Comparison of ENCODE assay signal across 8 mouse cellular contexts in the genomic region with DNA sequence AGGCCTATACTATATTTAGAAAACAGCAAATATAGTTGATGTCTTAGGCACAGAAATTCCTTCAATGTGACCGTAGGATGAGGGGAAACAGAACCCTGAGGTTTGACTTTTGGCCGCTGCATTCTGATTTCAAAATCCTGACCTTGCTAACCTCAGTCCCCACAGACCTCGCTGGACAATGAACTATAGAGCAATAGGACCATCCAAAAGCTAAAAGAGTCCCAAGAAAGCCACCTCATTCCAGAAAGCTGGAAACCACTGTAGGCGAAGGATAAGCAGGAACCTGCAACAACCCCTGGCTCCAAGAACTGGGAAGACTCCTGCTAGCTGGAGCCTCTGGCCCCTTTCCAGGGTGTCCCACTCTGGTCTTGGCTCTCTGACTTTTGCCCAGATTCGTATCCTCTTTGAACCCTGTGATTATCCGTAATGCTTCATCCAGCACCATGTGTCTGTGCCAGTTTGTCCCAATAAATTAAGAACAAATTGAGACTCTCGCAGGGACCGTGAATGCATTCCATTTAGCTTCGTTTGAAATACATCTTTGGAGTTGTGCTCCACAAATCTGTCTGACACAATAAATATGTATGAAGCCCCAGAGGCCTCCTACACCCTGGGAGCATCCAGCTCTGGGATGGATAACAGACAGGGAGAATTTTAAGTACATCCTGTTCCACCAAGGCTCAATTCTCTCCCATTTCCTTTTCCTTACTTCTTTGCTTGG. TPM values are rescaled to one million over a fixed set of nuclear protein-coding genes. Genes with fewer than 3 reads are reported as not detected.
A peak's percentile ranks its signal among the peaks of the same experiment; 100 is the strongest.
DNase-seq lines count a peak whose midpoint lies in the region; ATAC-seq lines count a peak whose summit lies in the region.
"Had no signal": no experiment of that assay in that cellular context is flagged by ENCODE, and none has a peak within 500 bp of the region (broad histone marks: within the 10 kb centered on the region; RNA-seq: fewer than 3 reads in every experiment).

No protein-coding gene starts in this region.

- DNase-seq in 416B (ENCODE audit: low read depth): peak; percentile 13
- peak; percentile 33 for DNase-seq in NIH3T3 (ENCODE audit: low read depth)
- DNase-seq in kidney, postnatal 4 days: peak; percentile 56 to 68
- DNase-seq in thymus, adult 18-20 months: no peak
- DNase-seq: cerebellum, adult 2 months had no signal

- peaks cover 2% of the 10 kb centered on the region in 2 experiments; a peak in 1 of 4 replicates for H3K4me1 ChIP-seq in heart, embryonic 14.5 days (ENCODE audit: control insufficient read depth in 2 of 2, insufficient read depth in 2 of 2, low read length in 2 of 2)
- H3K4me1 ChIP-seq in forebrain, embryonic 15.5 days: no peaks in the 10 kb centered on the region

- no peaks in the 10 kb centered on the region for H3K9me3 ChIP-seq in heart, embryonic 14.5 days (ENCODE audit: control insufficient read depth, low read length)
- H3K9me3 ChIP-seq in forebrain, embryonic 15.5 days: no peaks in the 10 kb centered on the region

- no peak for ATAC-seq in heart, embryonic 14.5 days (ENCODE audit: insufficient number of reproducible peaks, insufficient read depth, low FRiP score, low read depth)
- no peak for ATAC-seq in forebrain, embryonic 15.5 days (replicated peaks)
- ATAC-seq in megakaryocyte progenitor cell, adult 5-6 weeks (replicated peaks; ENCODE audit: poor library complexity): no peak

- H3K4me2 ChIP-seq in heart, embryonic 14.5 days (ENCODE audit: low read length): no peak overlapping the region
- H3K4me2 ChIP-seq in forebrain, embryonic 15.5 days (replicated peaks): no peak overlapping the region

- WGBS in heart, embryonic 14.5 days: 66% methylated on average over 9 of the region's 9 CpGs
- 76% methylated on average over 9 of the region's 9 CpGs for WGBS in forebrain, embryonic 15.5 days

- H3K27me3 ChIP-seq in heart, embryonic 14.5 days (ENCODE audit: control insufficient read depth, insufficient read depth, low read length): no peaks in the 10 kb centered on the region
- no peaks in the 10 kb centered on the region for H3K27me3 ChIP-seq in forebrain, embryonic 15.5 days

- H3K4me3 ChIP-seq in heart, embryonic 14.5 days (ENCODE audit: control insufficient read depth in 1 of 2, insufficient read depth in 1 of 2, low read depth in 1 of 2, low read length in 2 of 2): no peak overlapping the region
- H3K4me3 ChIP-seq in forebrain, embryonic 15.5 days: no peak overlapping the region

- H3K36me3 ChIP-seq in heart, embryonic 14.5 days (ENCODE audit: control insufficient read depth, insufficient read depth, low read length): no peaks in the 10 kb centered on the region
- no peaks in the 10 kb centered on the region for H3K36me3 ChIP-seq in forebrain, embryonic 15.5 days

- peak overlapping the region; percentile 34 to 45 for H3K27ac ChIP-seq in heart, embryonic 14.5 days (replicated peaks in 1 of 2; ENCODE audit: control insufficient read depth in 1 of 2, insufficient read depth in 1 of 2, low read depth in 2 of 2, low read length in 2 of 2)
- no peak overlapping the region for H3K27ac ChIP-seq in forebrain, embryonic 15.5 days (replicated peaks)

- H3K9ac ChIP-seq in heart, embryonic 14.5 days (ENCODE audit: low read length): no peak overlapping the region
- no peak overlapping the region for H3K9ac ChIP-seq in forebrain, embryonic 15.5 days (replicated peaks)

RNA-seq across cellular contexts. Expression of gene Emp1, which starts 21.8 kb away (rescaled TPM):
- polyA plus RNA-seq in heart, embryonic 14.5 days (2014; fragmentation: Nextera tagmentation; extraction: Ambion mirVana): 16.6 and 17.2 TPM in 2 replicates
- polyA plus RNA-seq in forebrain, embryonic 15.5 days (2015; fragmentation: Nextera tagmentation; extraction: Ambion mirVana): 4.9 and 5.6 TPM in 2 replicates
- total RNA-seq in megakaryocyte progenitor cell, adult 5-6 weeks (2015): 0.64 and 0.74 TPM in 2 replicates
- 0.75 and 1.1 TPM in 2 replicates for total RNA-seq in megakaryocyte progenitor cell, adult 5-6 weeks (2017)

RNA-seq across cellular contexts. Expression of gene Pbp2, which starts 30.3 kb away (rescaled TPM):
- polyA plus RNA-seq in heart, embryonic 14.5 days (2014; fragmentation: Nextera tagmentation; extraction: Ambion mirVana): not detected in 2 replicates
- not detected in 2 replicates for polyA plus RNA-seq in forebrain, embryonic 15.5 days (2015; fragmentation: Nextera tagmentation; extraction: Ambion mirVana)
- total RNA-seq in megakaryocyte progenitor cell, adult 5-6 weeks (2015): not detected in 2 replicates
- total RNA-seq in megakaryocyte progenitor cell, adult 5-6 weeks (2017): not detected in 2 replicates
- polyA plus RNA-seq: cerebellum, adult 2 months had no signal

Comparison
In these comparisons a context has a peak if more than half of its experiments do, and no peak if none do; other contexts are left out.
1. DNase-seq: peak in 416B (single experiment), NIH3T3 (single experiment) and kidney, postnatal 4 days (2 of 2); none in thymus, adult 18-20 months (0 of 2).